Mouse (Mus musculus) neural tube, embryonic 12.5 days (tissue): ENCODE measurements at regions not wholly inside any gene's neighbourhood (a gene's known extent, or its start where the extent isn't known, plus 50 kb on each side); places are given as distances from the start of the nearest gene placed in this dataset.

Experiments
- ATAC-seq: fragments of 200-750 bp; cut with Nextera tagmentation; 2 replicates; pipeline ENCODE4 v1.8.0; 2017; ENCODE audit warnings: low read depth, mild to moderate bottlenecking, moderate TSS enrichment, moderate library complexity; ENCODE audit not compliant: low FRiP score
- H3K27ac ChIP-seq: fragments of 300-500 bp; sonication (generic); 2 replicates; pipeline ENCODE4 v1.5.1; 2016
- H3K27me3 ChIP-seq: fragments of 300-500 bp; sonication (generic); replicated peaks from 2 replicates; pipeline ENCODE4 v1.6.1; 2016; ENCODE audit warnings: mild to moderate bottlenecking
- H3K36me3 ChIP-seq: fragments of 300-500 bp; sonication (generic); 2 replicates; pipeline ENCODE4 v1.6.1; 2016; ENCODE audit warnings: mild to moderate bottlenecking
- H3K4me1 ChIP-seq: fragments of 300-500 bp; sonication (generic); 2 replicates; pipeline ENCODE4 v1.6.1; 2016
- H3K4me2 ChIP-seq: fragments of 300-500 bp; sonication (generic); replicated peaks from 2 replicates; pipeline ENCODE4 v1.6.1; 2016; ENCODE audit warnings: mild to moderate bottlenecking
- H3K4me3 ChIP-seq: fragments of 300-500 bp; sonication (generic); 2 replicates; pipeline ENCODE4 v1.5.1; 2016
- H3K9ac ChIP-seq: fragments of 300-500 bp; sonication (generic); 2 replicates; pipeline ENCODE4 v1.6.1; 2016; ENCODE audit warnings: mild to moderate bottlenecking
- H3K9me3 ChIP-seq: fragments of 300-500 bp; sonication (generic); 2 replicates; pipeline ENCODE4 v1.6.1; 2016; ENCODE audit warnings: mild to moderate bottlenecking
- WGBS: fragments of 180-500 bp; shearing (Covaris S2); methylation state at CpG from one replicate; pipeline ENCODE4 v1.1.7; 2016; 5-methylcytosine and 5-hydroxymethylcytosine counted together

DNA sequence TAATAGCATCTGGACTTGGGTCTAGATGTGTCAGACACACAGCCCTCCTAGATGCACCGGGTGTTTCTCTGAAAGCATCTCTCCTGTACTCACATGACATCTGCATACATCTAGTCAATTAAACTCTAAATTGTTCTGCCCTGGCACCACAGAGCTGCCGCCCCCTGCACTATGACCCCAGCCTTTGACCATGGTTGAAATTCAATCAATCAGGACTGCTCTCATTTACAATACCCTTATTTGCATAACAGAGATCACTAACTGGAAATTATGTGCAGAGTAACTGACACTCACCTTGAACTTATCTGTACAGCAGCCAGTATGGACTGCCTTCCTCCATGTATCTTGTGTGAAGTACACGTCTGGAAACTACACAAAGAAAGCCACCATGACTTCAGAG lies 193.5 kb upstream of the Arpp21 start:
- H3K36me3 ChIP-seq: no peaks in the 10 kb centered on the region
- no peaks in the 10 kb centered on the region for H3K9me3 ChIP-seq
- no peak overlapping the region for H3K4me3 ChIP-seq
- H3K4me2 ChIP-seq: no peak overlapping the region
- H3K27me3 ChIP-seq: no peaks in the 10 kb centered on the region
- H3K9ac ChIP-seq: no peak overlapping the region
- H3K27ac ChIP-seq: no peak overlapping the region
- H3K4me1 ChIP-seq: no peaks in the 10 kb centered on the region
- WGBS: 67% methylated on average over 3 of the region's 3 CpGs
- ATAC-seq: no peak

DNA sequence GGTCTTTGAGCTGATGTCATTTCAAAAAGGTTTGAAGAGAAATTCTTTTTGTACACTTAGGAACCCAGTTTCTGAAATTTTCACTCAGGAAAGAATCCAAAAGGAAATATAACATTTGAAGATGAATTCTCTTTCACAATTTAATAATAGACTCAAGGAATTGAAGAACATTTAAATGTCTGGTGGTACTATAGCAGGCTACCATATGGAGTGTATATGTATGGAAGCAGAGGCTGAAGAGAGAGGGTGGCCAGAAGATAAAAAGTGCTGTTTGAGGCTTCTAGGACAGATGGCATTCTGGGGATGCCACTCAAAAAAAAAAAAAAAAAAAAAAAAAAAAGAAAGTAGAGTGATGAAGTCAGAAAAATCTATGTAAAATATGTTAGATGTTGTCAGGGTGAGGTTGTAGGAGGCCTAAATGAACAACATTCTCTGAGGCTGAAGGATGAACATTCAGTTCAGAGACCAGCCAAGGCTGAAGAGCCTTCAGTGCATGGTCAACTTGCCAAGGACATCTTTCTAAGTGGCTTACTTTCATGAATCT lies 170.1 kb upstream of the Arpp21 start:
- Histone ChIP-seq H3K27me3 (no peaks in the 10 kb centered on the region), H3K36me3 (no peaks in the 10 kb centered on the region), H3K27ac (no peak overlapping the region), H3K9me3 (no peaks in the 10 kb centered on the region), H3K4me3 (no peak overlapping the region), H3K4me2 (no peak overlapping the region), H3K9ac (no peak overlapping the region), H3K4me1 (no peaks in the 10 kb centered on the region)
- no peak for ATAC-seq

DNA sequence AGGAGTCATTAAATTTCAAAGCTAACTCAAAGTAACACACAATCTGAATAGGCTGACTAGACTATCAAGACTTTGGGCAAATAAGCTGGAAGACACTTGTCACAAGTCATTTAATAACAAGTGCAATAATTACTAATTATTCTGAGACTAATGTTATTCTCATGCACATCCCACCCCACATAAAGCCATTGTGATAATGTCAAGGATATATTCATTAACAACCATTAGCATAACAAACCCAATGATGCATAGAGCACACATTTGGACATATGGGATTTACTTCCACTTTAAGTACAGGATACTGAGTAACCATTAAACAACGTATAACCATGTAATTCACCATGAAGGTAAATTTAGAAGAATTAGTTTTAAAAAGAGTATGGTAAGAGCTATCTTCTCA lies 135.0 kb upstream of the Arpp21 start:
- ATAC-seq: no peak
- Histone ChIP-seq H3K36me3 (no peaks in the 10 kb centered on the region), H3K27me3 (no peaks in the 10 kb centered on the region), H3K9me3 (no peaks in the 10 kb centered on the region), H3K4me1 (no peaks in the 10 kb centered on the region), H3K4me3 (no peak overlapping the region), H3K27ac (no peak overlapping the region), H3K4me2 (no peak overlapping the region), H3K9ac (no peak overlapping the region)
- WGBS: 53% methylated on average over 1 of the region's 1 CpGs

DNA sequence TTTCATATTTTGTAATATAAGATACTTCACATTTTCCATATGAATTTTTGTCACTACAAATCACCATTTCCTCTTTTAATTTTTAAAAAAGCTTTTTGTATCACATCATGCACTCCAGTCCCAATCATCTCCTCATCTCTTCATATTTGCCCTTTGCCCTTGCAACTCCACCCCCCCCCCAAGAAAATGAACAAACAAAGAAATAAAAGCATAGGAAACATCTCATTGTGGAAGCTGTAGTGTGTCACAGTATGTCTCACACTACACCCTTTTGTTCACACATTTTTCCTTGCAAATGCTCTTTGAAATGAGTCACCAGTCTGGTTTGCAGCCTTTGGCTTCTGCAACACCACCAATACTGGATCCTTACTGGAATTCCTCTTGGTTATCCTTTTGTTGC lies 131.6 kb upstream of the Arpp21 start:
- H3K27me3 ChIP-seq: no peaks in the 10 kb centered on the region
- H3K4me1 ChIP-seq: no peaks in the 10 kb centered on the region
- no peak overlapping the region for H3K9ac ChIP-seq
- H3K27ac ChIP-seq: no peak overlapping the region
- no peak overlapping the region for H3K4me3 ChIP-seq
- no peaks in the 10 kb centered on the region for H3K36me3 ChIP-seq
- no peaks in the 10 kb centered on the region for H3K9me3 ChIP-seq
- H3K4me2 ChIP-seq: no peak overlapping the region
- no peak for ATAC-seq

DNA sequence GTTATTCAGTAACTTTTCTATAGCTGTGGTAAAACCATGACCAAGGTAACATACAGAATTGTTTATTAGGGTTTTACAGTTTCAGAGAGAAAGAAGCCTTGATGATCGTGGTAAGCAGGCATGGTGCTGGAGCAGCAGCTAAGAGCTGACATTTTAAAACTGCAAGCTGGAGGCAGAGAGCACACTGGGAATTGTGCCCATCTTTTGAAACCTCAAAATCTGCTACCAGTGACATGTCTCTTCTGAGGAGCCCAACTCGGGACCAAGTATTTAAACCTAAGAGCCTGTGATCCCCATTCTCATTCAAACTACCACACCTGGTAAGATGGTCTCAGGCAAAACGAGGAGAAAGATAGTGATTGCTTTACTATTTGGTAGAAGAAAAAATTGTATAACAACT lies 125.6 kb upstream of the Arpp21 start:
- no peak overlapping the region for H3K27ac ChIP-seq
- WGBS: 91% methylated on average over 3 of the region's 3 CpGs
- no peak overlapping the region for H3K4me3 ChIP-seq
- H3K27me3 ChIP-seq: no peaks in the 10 kb centered on the region
- H3K4me1 ChIP-seq: no peaks in the 10 kb centered on the region
- no peak overlapping the region for H3K9ac ChIP-seq
- H3K9me3 ChIP-seq: no peaks in the 10 kb centered on the region
- no peak overlapping the region for H3K4me2 ChIP-seq
- H3K36me3 ChIP-seq: no peaks in the 10 kb centered on the region
- no peak for ATAC-seq

DNA sequence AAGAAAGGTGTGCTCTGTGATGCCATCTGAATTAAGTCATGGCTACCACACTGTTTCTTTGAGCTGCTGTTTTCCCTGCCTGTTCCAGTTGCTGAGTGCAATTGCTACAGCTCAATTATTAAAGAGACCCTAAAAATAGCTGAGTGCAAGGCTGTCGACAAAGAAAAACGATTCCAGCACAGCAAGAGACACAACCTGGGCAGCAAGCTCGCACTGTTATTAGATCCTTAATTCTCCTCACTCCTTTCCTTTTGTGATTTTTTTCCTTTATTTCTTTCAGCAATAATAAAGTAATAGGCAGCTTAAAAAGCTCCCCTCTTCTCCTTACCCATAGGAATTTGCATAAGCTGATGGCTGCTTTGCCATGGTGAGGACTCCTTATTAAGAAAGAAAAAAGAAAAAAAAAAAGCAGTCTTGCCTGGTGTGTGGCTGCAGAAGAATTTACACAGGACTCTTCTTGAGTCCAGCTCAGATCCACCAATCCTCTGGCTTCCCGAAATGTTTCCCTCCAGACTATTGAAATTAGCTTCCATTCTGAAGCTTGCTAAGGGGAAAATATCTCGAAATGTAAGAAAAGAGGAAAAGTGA lies 123.1 kb upstream of the Arpp21 start:
- Histone ChIP-seq H3K4me3 (no peak overlapping the region), H3K9me3 (no peaks in the 10 kb centered on the region), H3K36me3 (no peaks in the 10 kb centered on the region), H3K4me2 (no peak overlapping the region), H3K4me1 (no peaks in the 10 kb centered on the region), H3K27ac (no peak overlapping the region), H3K9ac (no peak overlapping the region), H3K27me3 (no peaks in the 10 kb centered on the region)
- WGBS: 49% methylated on average over 5 of the region's 5 CpGs
- ATAC-seq: no peak

DNA sequence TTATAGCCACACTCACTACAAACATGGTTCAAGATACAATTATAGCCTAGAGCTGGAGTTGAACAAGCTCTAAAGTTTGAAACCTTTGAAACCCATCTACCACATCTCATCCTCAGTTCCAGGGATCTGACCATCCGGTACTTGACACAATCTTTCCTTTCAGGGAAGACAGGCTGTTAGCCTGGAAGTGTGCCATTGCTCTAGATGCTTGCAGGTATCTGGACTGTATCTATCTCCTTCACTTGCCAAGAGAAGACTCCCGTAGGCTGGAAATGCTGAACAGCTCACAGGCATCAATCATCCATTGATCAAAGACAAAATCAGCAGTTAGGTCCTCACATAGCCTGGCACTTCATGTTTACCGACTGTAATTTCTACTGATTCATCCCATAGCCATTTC lies 117.5 kb upstream of the Arpp21 start:
- Histone ChIP-seq H3K27ac (no peak overlapping the region), H3K4me1 (no peaks in the 10 kb centered on the region), H3K4me3 (no peak overlapping the region), H3K9ac (no peak overlapping the region), H3K27me3 (no peaks in the 10 kb centered on the region), H3K9me3 (no peaks in the 10 kb centered on the region), H3K4me2 (no peak overlapping the region), H3K36me3 (no peaks in the 10 kb centered on the region)
- WGBS: 82% methylated on average over 3 of the region's 3 CpGs
- ATAC-seq: no peak

DNA sequence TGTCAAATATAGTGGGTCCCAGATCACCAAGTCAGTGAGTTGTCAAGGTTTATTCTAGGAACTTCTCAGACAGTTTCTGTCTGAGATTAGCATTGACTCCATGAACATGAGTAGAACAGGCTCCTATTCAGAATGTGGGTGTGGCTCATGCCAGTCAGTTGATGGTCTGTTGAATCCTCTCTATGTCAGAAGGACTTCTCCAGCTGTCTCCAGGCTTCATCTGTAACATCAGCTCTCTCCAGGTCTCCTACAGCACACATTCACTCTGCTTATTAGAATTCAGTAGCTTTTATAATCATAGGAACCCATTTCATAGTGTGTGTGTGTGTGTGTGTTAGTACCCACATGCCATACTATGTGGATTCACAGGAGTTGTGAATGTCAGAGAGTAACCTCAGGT lies 113.2 kb upstream of the Arpp21 start:
- Histone ChIP-seq H3K4me2 (no peak overlapping the region), H3K9ac (no peak overlapping the region), H3K4me1 (no peaks in the 10 kb centered on the region), H3K9me3 (no peaks in the 10 kb centered on the region), H3K27me3 (no peaks in the 10 kb centered on the region), H3K4me3 (no peak overlapping the region), H3K36me3 (no peaks in the 10 kb centered on the region), H3K27ac (no peak overlapping the region)
- ATAC-seq: no peak

DNA sequence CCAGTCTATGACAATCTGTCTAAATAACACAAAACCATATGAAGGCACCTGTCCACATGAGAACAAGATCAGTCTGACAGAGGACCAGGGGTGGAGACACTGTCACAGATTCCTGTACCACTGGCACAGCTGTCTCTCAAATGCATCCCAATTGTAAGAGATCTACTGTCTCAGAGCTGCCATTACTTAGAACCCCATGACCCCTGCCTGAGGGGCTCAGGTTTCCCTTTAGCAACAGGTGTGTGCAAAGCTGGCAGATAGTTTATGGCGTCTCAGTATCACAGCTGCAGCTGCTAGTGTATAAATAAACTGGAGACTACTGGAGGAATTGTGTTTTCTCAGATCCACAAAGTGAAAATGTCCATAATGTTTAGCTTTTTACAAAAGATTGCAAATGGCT lies 109.1 kb upstream of the Arpp21 start:
- Histone ChIP-seq H3K27me3 (no peaks in the 10 kb centered on the region), H3K4me2 (no peak overlapping the region), H3K36me3 (no peaks in the 10 kb centered on the region), H3K9ac (no peak overlapping the region), H3K4me3 (no peak overlapping the region), H3K27ac (no peak overlapping the region), H3K9me3 (no peaks in the 10 kb centered on the region), H3K4me1 (no peaks in the 10 kb centered on the region)
- no peak for ATAC-seq
- WGBS: 67% methylated on average over 1 of the region's 1 CpGs

DNA sequence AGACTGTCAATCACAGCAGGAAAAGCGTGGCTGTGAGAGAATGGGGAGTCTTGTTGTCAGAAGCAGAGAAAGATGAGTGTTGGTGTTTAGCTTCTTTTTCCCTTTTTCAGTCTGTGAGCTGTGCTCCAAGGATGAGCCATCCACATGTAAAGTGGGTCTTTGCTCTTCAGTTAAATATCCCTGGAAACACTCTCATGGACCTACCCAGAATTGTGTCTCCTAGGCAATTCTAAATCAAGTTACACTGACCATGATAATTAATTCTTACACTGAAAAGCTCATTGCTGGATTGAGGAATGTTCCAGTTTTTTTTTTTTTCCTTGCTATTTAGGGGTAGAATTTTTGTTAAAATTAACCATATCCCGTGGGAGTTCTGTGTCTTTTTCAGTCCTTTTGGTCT lies 104.6 kb upstream of the Arpp21 start:
- WGBS: 72% methylated on average over 2 of the region's 2 CpGs
- H3K36me3 ChIP-seq: no peaks in the 10 kb centered on the region
- no peaks in the 10 kb centered on the region for H3K27me3 ChIP-seq
- no peaks in the 10 kb centered on the region for H3K9me3 ChIP-seq
- H3K4me1 ChIP-seq: no peaks in the 10 kb centered on the region
- no peak for ATAC-seq
- no peak overlapping the region for H3K4me3 ChIP-seq
- H3K4me2 ChIP-seq: no peak overlapping the region
- no peak overlapping the region for H3K27ac ChIP-seq
- H3K9ac ChIP-seq: no peak overlapping the region

DNA sequence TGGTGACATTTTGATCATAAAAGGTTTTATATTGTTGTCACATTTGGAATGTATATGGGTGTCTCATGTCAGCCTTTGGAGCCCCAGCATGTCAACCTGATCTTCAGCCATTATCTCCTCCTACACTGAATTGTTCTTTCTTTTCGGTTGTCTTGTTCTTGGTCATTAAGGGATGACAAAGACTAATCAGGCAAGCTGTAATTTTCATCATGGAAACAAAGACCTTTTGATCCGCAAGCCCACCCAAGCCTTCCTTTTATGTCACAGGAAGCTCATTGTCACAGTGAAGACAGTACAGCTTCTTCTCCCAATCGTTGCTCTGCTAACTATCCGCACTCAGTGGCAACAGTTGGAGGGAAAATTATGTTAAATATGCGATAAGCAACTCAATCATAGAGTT lies 84.3 kb upstream of the Arpp21 start:
- no peak overlapping the region for H3K9ac ChIP-seq

DNA sequence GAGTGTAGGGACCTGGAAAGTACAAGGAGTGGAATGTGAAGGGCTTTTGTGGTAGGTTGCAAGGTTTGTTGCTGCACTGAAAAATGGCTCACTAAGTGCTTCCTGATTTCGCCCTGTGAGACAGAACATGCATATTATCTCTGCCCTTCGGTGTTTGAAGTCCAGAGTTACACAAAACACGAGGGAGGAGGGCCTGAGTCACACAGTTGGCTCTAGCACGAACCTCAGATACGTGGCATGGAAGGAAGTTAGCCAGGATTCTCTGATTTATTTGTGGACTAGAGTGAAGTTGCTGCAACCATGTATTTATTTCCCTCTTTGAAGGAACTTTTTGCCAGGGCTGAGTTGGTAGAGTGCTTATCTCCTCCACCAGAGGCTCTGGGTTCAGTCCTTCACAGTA lies 73.2 kb upstream of the Arpp21 start:
- no peak overlapping the region for H3K4me2 ChIP-seq
- H3K9me3 ChIP-seq: no peaks in the 10 kb centered on the region
- H3K27ac ChIP-seq: no peak overlapping the region
- no peak overlapping the region for H3K9ac ChIP-seq
- no peak overlapping the region for H3K4me3 ChIP-seq
- no peaks in the 10 kb centered on the region for H3K4me1 ChIP-seq
- 78% methylated on average over 5 of the region's 5 CpGs for WGBS
- no peaks in the 10 kb centered on the region for H3K36me3 ChIP-seq
- ATAC-seq: no peak
- H3K27me3 ChIP-seq: no peaks in the 10 kb centered on the region

More for the DNA sequence above, 84.3 kb upstream of the Arpp21 start:
- no peaks in the 10 kb centered on the region for H3K27me3 ChIP-seq
- no peak overlapping the region for H3K4me3 ChIP-seq
- WGBS: 55% methylated on average over 5 of the region's 5 CpGs
- no peak overlapping the region for H3K4me2 ChIP-seq
- no peaks in the 10 kb centered on the region for H3K9me3 ChIP-seq
- H3K36me3 ChIP-seq: no peaks in the 10 kb centered on the region
- H3K4me1 ChIP-seq: no peaks in the 10 kb centered on the region
- H3K27ac ChIP-seq: no peak overlapping the region
- ATAC-seq: no peak

DNA sequence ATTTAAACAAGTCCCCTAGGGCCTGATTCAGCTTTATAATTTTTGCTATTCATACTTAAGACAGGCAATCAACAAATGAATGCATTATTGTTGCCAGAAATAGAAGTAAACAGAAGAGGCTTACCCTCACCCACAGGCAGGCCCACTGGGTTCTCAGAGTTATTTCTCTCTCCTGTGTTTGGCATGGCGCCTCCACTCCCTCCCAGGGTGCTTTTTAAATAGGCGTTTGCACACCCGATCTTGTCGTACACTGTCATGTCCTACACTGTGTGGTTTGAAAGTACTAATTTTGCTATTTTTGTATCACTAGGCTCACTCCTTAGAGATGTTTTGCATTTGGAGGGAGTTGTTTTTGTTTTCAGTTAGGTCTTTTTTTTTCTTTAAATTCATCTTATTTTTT lies 72.1 kb upstream of the Arpp21 start:
- ATAC-seq: no peak

More for the DNA sequence above, 72.1 kb upstream of the Arpp21 start:
- H3K4me3 ChIP-seq: no peak overlapping the region
- 86% methylated on average over 4 of the region's 4 CpGs for WGBS
- no peak overlapping the region for H3K9ac ChIP-seq
- no peaks in the 10 kb centered on the region for H3K36me3 ChIP-seq
- no peaks in the 10 kb centered on the region for H3K27me3 ChIP-seq
- no peaks in the 10 kb centered on the region for H3K9me3 ChIP-seq
- no peaks in the 10 kb centered on the region for H3K4me1 ChIP-seq
- H3K27ac ChIP-seq: no peak overlapping the region
- H3K4me2 ChIP-seq: no peak overlapping the region
